Mouse (Mus musculus) megakaryocyte, embryonic 14.5 days (primary cell): ENCODE measurements around the gene Zic2.

Experiments used
- FLI1 ChIP-seq: IDR thresholded peaks from 2 replicates; pipeline ENCODE4 v1.6.1; 2012; ENCODE audit warnings: low read length, inconsistent platforms, mixed read lengths
- GATA1 ChIP-seq: IDR thresholded peaks from 3 replicates; pipeline ENCODE4 v1.6.1; 2012; ENCODE audit warnings: mixed read lengths, low read length, inconsistent platforms, borderline replicate concordance

DNA sequence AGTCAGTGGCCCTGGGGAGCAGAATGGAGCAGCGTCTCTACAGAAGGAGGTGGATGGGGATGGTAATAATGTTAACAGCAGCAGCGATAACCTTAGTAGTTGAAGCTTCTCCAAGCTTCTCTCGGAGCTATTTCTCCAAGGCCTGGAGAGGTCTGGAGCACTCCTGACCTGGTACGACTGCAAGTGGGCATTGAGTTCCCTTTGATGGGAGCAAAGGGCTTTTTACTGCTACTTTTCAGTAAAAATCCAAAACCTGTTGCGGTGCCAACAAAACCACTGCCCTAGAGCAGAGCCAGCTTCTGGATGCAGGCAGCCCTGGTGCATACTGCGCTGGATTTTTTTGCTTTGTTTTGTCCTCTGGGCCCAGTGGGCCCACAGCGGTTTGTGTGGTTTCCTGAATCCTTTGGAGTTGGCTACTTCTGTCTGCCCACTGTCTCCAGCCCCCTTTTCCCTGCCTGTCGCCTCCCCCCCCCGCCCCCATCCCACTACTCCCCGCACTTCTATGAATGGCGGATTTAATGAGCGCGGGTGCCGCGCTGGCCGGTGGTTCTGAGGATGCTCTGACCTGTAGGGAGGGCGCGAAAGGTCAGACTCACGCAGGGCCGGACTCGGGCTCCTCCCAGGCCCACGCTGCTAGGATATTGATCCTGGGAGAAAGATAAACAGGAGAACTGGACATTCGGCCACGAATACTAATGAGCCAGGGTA is 9.8 kb downstream of the Zic2 start:
- TF ChIP-seq GATA1 (no peak), FLI1 (no peak)
